Mouse (Mus musculus) lung, embryonic 14.5 days (tissue): ENCODE data around the gene Abcg8. TPM values are rescaled to one million over a fixed set of nuclear protein-coding genes. Genes with fewer than 3 reads are reported as not detected.

Experiments used
- ATAC-seq: fragments of 200-750 bp; cut with Nextera tagmentation; 2 replicates; pipeline ENCODE4 v1.8.0; 2017; ENCODE audit warnings: mild to moderate bottlenecking, moderate TSS enrichment, moderate library complexity; ENCODE audit not compliant: insufficient read depth
- DNase-seq: peaks from one replicate; pipeline ENCODE4 v3.0.0-alpha.2; 2015
- H3K27ac ChIP-seq: fragments of 300-500 bp; sonication (generic); 2 replicates; pipeline ENCODE4 v1.5.1; 2014; ENCODE audit warnings: low read depth, mild to moderate bottlenecking, moderate library complexity
- H3K27me3 ChIP-seq: fragments of 300-500 bp; sonication (generic); 2 replicates; pipeline ENCODE4 v1.6.1; 2014; ENCODE audit warnings: low read length, control low read depth; ENCODE audit not compliant: insufficient read depth
- H3K36me3 ChIP-seq: fragments of 300-500 bp; sonication (generic); 2 replicates; pipeline ENCODE4 v1.6.1; 2014; ENCODE audit warnings: control low read depth; ENCODE audit not compliant: insufficient read depth
- H3K4me1 ChIP-seq: fragments of 300-500 bp; sonication (generic); 2 replicates; pipeline ENCODE4 v1.6.1; 2014; ENCODE audit warnings: antibody characterized with exemption, control low read depth; ENCODE audit not compliant: insufficient read depth
- H3K4me2 ChIP-seq: fragments of 300-500 bp; sonication (generic); 2 replicates; pipeline ENCODE4 v1.6.1; 2014; ENCODE audit warnings: mild to moderate bottlenecking
- H3K4me3 ChIP-seq: fragments of 300-500 bp; sonication (generic); 2 replicates; pipeline ENCODE4 v1.5.1; 2014; ENCODE audit warnings: low read depth, low read length
- H3K9ac ChIP-seq: fragments of 300-500 bp; sonication (generic); 2 replicates; pipeline ENCODE4 v1.6.1; 2014
- H3K9me3 ChIP-seq: fragments of 300-500 bp; sonication (generic); 2 replicates; pipeline ENCODE4 v1.6.1; 2016; ENCODE audit warnings: low read depth, low read length, control low read depth
- CTCF ChIP-seq: IDR thresholded peaks from 2 replicates; pipeline ENCODE4 v1.5.1; 2016; ENCODE audit warnings: antibody characterized with exemption, low read depth
- WGBS: fragments of 180-500 bp; shearing (Covaris S2); extraction: QIAGEN DNeasy Blood & Tissue Kit; methylation state at CpG from one replicate; pipeline ENCODE4 v1.1.7; 2014; 5-methylcytosine and 5-hydroxymethylcytosine counted together
- polyA plus RNA-seq: library from polyadenylated mRNA; unstranded; fragments of >200 nt; fragmentation: Nextera tagmentation; extraction: Ambion mirVana; gene quantifications from 2 replicates; pipeline ENCODE4 v1.2.1, GENCODE M21; 2014

The Abcg8 gene
- polyA plus RNA-seq, 1 experiment from 2014 or later: 0.05 TPM

GRCm38 (mm10) chr17:84657782-84658181, 18.3 kb upstream of the Abcg8 start:
- H3K36me3 ChIP-seq: no peaks in the 10 kb centered on the region
- DNase-seq: no peak
- WGBS: 54% methylated on average over 7 of the region's 7 CpGs
- ATAC-seq: peak; percentile 51; the same call in 1 of the 2 replicates
- no peak overlapping the region for H3K4me2 ChIP-seq
- H3K27me3 ChIP-seq: no peaks in the 10 kb centered on the region
- no peak overlapping the region for H3K27ac ChIP-seq
- H3K9ac ChIP-seq: no peak overlapping the region
- no peak for TF ChIP-seq CTCF
- no peak overlapping the region for H3K4me3 ChIP-seq
- H3K9me3 ChIP-seq: no peaks in the 10 kb centered on the region
- no peaks in the 10 kb centered on the region for H3K4me1 ChIP-seq

GRCm38 (mm10) chr17:84658195-84658594, 17.9 kb upstream of the Abcg8 start:
- no peak overlapping the region for H3K27ac ChIP-seq
- DNase-seq (no peak), ATAC-seq (peak; percentile 39; the same call in 1 of the 2 replicates)
- TF ChIP-seq CTCF: no peak
- H3K4me2 ChIP-seq: no peak overlapping the region
- no peaks in the 10 kb centered on the region for H3K9me3 ChIP-seq
- H3K9ac ChIP-seq: no peak overlapping the region
- no peaks in the 10 kb centered on the region for H3K36me3 ChIP-seq
- no peak overlapping the region for H3K4me3 ChIP-seq
- 26% methylated on average over 5 of the region's 5 CpGs for whole genome bisulfite sequencing
- no peaks in the 10 kb centered on the region for H3K27me3 ChIP-seq
- H3K4me1 ChIP-seq: no peaks in the 10 kb centered on the region

- Histone ChIP-seq H3K4me3 (no peak overlapping the region), H3K9ac (no peak overlapping the region), H3K27me3 (no peaks in the 10 kb centered on the region), H3K9me3 (no peaks in the 10 kb centered on the region), H3K4me1 (no peaks in the 10 kb centered on the region), H3K36me3 (no peaks in the 10 kb centered on the region), H3K4me2 (no peak overlapping the region), H3K27ac (no peak overlapping the region)
- no peak for DNase-seq
- TF ChIP-seq CTCF: no peak
- WGBS: 74% methylated on average over 8 of the region's 8 CpGs
- ATAC-seq: no peak
Measured at GRCm38 (mm10) chr17:84658951-84659350, 17.2 kb upstream of the Abcg8 start.

GRCm38 (mm10) chr17:84665053-84665452, 11.0 kb upstream of the Abcg8 start:
- no peak overlapping the region for H3K9ac ChIP-seq
- H3K9me3 ChIP-seq: no peaks in the 10 kb centered on the region
- H3K27me3 ChIP-seq: no peaks in the 10 kb centered on the region
- WGBS: 35% methylated on average over 10 of the region's 10 CpGs
- no peak for DNase-seq
- 0 out of 2 replicates have a peak, but pooled peaks cover 2% of the 10 kb centered on the region for H3K4me1 ChIP-seq
- no peak overlapping the region for H3K27ac ChIP-seq
- no peak overlapping the region for H3K4me2 ChIP-seq
- TF ChIP-seq CTCF: no peak
- no peak overlapping the region for H3K4me3 ChIP-seq
- H3K36me3 ChIP-seq: no peaks in the 10 kb centered on the region
- no peak for ATAC-seq

GRCm38 (mm10) chr17:84665691-84666090, 10.4 kb upstream of the Abcg8 start:
- no peaks in the 10 kb centered on the region for H3K27me3 ChIP-seq
- WGBS: 24% methylated on average over 9 of the region's 9 CpGs
- no peak overlapping the region for H3K9ac ChIP-seq
- H3K4me3 ChIP-seq: no peak overlapping the region
- 0 out of 2 replicates have a peak, but pooled peaks cover 2% of the 10 kb centered on the region for H3K4me1 ChIP-seq
- DNase-seq (no peak), ATAC-seq (no peak)
- TF ChIP-seq CTCF: no peak
- no peak overlapping the region for H3K4me2 ChIP-seq
- no peak overlapping the region for H3K27ac ChIP-seq
- H3K36me3 ChIP-seq: no peaks in the 10 kb centered on the region
- H3K9me3 ChIP-seq: no peaks in the 10 kb centered on the region

GRCm38 (mm10) chr17:84667848-84668247, 8.3 kb upstream of the Abcg8 start:
- no peak for TF ChIP-seq CTCF
- Histone ChIP-seq H3K4me2 (no peak overlapping the region), H3K9ac (no peak overlapping the region), H3K4me1 (0 out of 2 replicates have a peak, but pooled peaks cover 2% of the 10 kb centered on the region), H3K27me3 (no peaks in the 10 kb centered on the region), H3K9me3 (no peaks in the 10 kb centered on the region), H3K36me3 (no peaks in the 10 kb centered on the region), H3K4me3 (no peak overlapping the region), H3K27ac (no peak overlapping the region)
- 78% methylated on average over 3 of the region's 3 CpGs for WGBS
- DNase-seq: no peak
- no peak for ATAC-seq

DNA sequence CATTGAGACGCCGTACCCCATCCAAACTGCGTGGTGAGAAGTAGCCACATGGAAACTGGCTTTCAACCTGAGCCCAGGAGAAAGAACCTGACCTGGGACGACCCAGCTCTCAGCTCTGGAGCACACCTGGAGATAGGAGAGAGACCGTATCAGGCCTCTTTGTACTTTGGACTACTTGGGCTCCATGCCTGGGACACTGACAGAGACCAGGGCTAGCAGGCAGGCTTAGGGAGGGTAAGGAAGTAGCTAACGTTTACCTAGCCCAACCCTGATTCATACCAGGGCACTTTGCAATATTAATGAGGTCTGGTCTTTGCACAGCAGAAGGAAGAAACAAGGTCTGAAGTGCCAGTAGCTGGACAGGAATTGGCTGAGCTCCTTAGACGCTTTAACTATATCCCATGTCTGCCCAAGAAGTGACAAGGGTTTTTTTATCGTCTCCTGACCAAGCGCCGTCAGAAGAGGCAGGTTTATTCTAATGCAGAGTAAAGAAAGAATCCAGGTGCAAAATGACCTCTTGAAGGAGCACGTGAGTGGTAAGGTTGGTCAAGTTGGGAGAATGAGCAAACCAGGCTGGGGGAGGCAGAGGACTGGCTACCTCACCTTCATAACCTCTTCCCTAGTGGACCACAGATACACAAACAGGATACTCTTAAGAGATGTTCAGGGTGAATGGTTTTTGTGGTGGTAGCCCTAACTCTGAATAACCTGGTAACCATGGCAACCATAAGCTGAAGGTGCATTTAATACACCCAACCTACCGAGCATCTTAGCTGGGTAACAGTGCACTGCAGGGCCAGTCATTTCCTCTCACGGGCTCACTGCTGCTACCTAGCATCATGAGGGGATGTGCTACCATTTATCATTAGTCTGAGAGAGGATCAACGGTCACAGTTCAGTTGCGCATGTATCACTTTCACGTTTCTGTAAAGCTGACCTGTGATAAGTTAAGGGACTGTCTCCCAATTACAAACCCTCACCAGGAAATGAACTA, 3.4 kb upstream of the Abcg8 start:
- no peak overlapping the region for H3K9ac ChIP-seq
- no peak overlapping the region for H3K27ac ChIP-seq
- 0 out of 2 replicates have a peak, but pooled peaks cover 3% of the 10 kb centered on the region for H3K27me3 ChIP-seq
- DNase-seq (no peak), ATAC-seq (0 out of 2 replicates have a peak, but pooled peaks have one; percentile 21)
- no peaks in the 10 kb centered on the region for H3K4me1 ChIP-seq
- 53% methylated on average over 16 of the region's 16 CpGs for WGBS
- no peaks in the 10 kb centered on the region for H3K9me3 ChIP-seq
- no peak overlapping the region for H3K4me3 ChIP-seq
- no peak for TF ChIP-seq CTCF
- no peaks in the 10 kb centered on the region for H3K36me3 ChIP-seq
- no peak overlapping the region for H3K4me2 ChIP-seq
